Mouse (Mus musculus): ENCODE results near the gene Gm20388.
A peak's percentile ranks its signal among the peaks of the same experiment; 100 is the strongest.
"Not testable (repeated sequence)": the region's sequence is repeated elsewhere in the genome, so short reads cannot be mapped to it uniquely, and the experiment has no call there.

Gene Gm20388

GRCm38 (mm10) chr8:123244382-123244781, 3333.7 kb downstream of the Gm20388 start:
- DNase-seq (ENCODE audit: low read depth): no peak

GRCm38 (mm10) chr8:123245543-123245942, 3334.9 kb downstream of the Gm20388 start:
- no peak for DNase-seq (ENCODE audit: low read depth)

DNA sequence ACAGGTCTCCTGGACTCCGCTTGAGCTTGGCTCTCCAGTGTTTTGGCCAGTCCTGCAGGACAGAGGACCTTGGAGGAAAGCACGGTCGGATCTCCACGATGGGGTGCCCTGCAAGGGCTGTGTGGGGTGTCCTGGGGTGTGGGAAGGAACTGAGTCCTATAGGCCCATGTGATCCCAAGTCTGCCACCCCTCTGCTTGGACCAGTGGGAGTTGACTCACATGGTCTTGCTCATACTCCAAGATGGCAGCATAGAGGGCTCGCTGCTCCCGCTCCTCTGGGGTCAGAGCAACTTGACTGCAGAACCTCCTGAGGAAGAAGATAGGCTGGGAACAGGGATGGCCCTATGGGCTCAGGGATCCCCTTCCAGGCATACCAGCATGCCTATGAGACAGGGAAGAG, 3337.1 kb downstream of the Gm20388 start:
- DNase-seq (ENCODE audit: low read depth): no peak

DNA sequence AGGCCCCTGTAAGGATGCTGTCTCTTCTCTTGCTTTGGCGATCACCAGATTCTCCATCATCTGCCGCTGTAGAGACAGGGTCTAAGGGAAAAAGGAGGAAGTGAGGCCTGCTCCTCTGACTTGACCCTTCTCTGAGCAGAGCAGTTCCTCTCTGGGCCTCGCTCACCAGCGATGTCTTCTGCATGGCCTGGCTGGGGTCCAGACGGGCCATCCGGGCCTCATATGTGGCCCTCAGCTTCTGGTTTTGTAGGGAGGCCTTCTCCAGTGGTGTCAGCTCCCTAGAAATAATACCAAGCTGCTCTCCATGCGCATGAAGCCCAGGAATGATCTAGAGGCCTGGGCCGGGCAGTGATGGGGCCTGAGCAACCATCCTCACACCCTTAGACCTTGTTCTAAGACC, 3338.0 kb downstream of the Gm20388 start:
- DNase-seq (ENCODE audit: low read depth): no peak

- DNase-seq (ENCODE audit: low read depth): no peak
Observed at GRCm38 (mm10) chr8:123250940-123251339, 3340.3 kb downstream of the Gm20388 start.

DNA sequence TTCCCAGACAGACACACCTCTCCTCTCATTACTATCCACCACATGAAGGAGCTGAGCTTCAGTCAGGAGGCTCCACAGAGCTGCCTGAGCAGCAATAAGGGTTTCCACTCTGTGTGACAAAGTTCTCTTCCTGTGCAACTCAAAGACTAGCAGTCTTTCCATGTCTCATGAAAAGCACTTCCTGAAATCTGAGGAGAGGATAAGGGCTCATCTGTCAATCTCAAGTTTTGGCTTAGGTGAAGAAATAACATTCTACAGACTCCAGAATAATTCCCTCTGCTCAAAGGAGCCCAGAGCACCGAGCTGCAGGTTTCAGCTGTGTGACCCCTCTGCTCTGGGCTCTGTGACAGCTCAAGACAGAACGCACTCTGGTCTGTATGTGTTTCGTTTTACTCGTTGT, 3342.3 kb downstream of the Gm20388 start:
- DNase-seq (ENCODE audit: low read depth): peak; percentile 22

- no peak for DNase-seq (ENCODE audit: low read depth)
Observed at GRCm38 (mm10) chr8:123253451-123254098, 3342.9 kb downstream of the Gm20388 start.

- DNase-seq (ENCODE audit: low read depth): peak; percentile 91
Observed at GRCm38 (mm10) chr8:123254099-123254885, 3343.7 kb downstream of the Gm20388 start, which contains the start of the genes Zfp276 and Vps9d1. Gene Zfp276 (plus strand): TSS chr8:123254195. Gene Vps9d1 (minus strand): TSS chr8:123254348.

DNA sequence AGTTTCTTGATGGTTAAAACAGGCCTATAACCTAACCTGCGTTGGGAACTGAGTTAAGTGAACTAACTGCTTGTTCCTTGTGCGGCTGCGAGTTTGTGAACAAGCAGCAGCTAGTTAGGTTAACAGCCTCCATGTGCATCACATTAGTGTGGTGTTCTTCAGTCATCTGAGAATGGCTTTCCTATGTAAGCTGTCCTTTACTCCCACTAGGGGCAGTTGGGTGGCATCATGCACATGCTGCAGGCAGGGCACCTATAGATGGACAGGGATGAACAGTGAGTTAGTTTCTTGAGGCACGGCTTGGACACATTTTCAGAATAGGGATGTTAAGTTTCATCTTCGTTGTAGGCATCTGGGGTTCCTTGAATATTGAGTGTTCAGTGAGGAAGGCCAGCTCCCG, 3344.5 kb downstream of the Gm20388 start:
- DNase-seq (ENCODE audit: low read depth): peak; percentile 21

- no peak for DNase-seq (ENCODE audit: low read depth)
Observed at GRCm38 (mm10) chr8:123257114-123257513, 3346.5 kb downstream of the Gm20388 start.

DNA sequence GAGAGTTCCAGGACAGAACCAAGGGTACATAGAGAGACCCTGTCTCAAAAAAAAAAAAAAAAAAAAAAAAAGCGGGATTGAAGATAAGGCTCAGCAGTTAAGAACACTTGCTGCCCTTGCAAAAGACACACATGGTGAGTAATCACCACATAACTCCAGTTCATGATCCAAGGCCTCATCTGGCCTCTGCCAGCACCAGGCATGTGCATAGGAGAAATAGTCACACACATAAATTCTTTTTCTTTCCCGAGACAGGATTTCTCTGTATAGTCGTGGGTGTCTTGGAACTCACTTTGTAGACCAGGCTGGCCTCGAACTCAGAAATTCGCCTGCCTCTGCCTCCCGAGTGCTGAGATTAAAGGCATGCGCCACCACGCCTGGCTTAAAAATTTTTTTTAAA, 3347.0 kb downstream of the Gm20388 start:
- DNase-seq (ENCODE audit: low read depth): not testable (repeated sequence)

DNA sequence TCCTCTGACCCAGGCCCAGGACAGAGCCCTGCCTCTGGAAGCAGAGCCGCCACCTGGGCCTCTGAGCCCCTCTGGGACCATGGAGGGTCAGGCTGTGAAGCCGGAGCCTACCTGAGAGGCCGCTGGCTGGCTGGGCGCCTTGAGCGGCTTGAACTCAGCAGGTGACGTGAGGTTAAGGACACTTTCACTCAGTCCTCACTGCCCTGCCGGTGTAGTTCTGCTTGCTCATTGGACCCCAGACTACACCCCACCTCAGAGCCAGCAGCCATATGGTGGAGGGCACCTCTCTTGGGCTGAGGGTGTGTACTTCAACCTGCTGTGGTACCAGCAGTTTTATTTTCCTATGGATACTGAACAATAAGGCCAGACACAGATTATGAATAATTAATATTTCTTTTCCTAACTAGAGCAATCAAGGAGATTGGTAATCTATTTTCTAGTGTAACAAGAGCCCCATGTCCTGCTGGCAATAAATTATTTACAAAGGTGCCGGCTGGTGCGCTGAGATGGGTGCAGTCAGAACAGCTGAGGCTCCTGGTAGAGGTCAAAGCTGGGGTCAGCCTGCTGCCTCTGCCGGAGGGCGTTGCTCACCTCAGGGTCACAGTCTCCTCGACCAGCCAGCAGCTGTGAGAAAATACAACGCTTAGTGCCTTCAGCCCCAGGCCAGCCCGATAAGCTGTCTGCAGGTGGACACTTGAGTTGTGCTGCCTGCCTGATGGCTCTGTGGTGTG, 3357.4 kb downstream of the Gm20388 start:
- no peak for DNase-seq (ENCODE audit: low read depth)

- no peak for DNase-seq (ENCODE audit: low read depth)
Observed at GRCm38 (mm10) chr8:123271147-123271546, 3360.5 kb downstream of the Gm20388 start.

DNA sequence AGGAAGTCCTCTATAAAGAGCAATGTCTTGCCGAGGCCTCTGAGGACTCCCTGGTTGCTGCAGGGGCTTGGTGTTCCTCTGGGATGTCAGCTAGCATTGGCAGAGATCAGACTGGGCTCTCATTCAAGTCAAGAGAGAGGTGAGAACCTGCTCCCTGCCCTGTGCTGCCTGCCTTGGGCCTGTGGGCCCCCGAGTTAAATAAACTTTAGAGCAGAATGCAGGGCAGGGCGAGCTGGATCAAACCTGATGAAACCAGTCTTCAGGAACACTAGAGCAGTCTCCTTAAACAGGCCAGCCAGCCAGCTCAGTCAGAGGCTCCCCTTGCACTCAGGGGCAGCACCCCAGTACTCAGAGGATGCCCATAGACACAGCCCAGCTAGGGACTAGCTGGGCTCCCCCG, 3361.3 kb downstream of the Gm20388 start:
- DNase-seq (ENCODE audit: low read depth): no peak

DNA sequence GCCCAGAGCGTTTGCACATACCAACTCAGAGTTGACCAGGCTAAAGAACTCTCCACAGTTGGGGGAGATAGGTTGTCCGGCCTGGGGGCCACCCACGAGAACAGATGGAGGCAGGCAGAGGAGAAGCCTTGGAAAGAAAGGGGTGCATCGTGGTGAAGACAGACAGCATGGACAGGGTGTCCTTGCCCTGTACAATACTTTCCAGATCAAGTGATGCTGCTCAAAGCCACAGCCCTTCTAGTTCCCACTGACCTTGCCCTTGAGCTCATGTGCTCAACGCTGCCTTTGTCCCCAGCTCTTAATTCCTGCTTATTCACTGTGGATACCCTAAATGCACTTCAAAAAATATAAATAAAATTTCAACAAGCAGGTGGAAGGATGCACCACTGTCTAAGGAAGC, 3363.8 kb downstream of the Gm20388 start:
- no peak for DNase-seq (ENCODE audit: low read depth)

- DNase-seq (ENCODE audit: low read depth): no peak
Observed at GRCm38 (mm10) chr8:123275096-123275495, 3364.5 kb downstream of the Gm20388 start.

- DNase-seq (ENCODE audit: low read depth): peak; percentile 66
Observed at GRCm38 (mm10) chr8:123278445-123278844, 3367.8 kb downstream of the Gm20388 start.

DNA sequence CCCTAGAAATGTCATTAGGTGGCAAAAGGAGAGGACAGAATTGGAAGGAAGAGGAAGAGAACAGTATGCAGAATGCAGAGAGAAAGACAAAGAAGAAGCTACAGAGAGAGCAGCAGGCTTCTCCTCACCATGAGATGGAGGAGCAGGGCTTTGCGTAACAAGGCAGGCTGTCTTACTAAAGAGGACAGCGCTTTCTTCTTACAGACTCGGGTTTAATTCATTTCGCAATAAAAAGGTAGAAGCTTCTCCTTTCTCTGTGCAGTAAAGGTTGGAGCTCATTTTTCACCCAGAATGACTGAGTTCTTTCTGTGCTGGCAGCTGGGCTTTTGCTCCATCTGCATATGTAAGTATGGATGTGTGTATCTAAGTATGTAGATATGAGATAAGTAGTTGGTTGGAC, 3369.2 kb downstream of the Gm20388 start:
- DNase-seq (ENCODE audit: low read depth): no peak

DNA sequence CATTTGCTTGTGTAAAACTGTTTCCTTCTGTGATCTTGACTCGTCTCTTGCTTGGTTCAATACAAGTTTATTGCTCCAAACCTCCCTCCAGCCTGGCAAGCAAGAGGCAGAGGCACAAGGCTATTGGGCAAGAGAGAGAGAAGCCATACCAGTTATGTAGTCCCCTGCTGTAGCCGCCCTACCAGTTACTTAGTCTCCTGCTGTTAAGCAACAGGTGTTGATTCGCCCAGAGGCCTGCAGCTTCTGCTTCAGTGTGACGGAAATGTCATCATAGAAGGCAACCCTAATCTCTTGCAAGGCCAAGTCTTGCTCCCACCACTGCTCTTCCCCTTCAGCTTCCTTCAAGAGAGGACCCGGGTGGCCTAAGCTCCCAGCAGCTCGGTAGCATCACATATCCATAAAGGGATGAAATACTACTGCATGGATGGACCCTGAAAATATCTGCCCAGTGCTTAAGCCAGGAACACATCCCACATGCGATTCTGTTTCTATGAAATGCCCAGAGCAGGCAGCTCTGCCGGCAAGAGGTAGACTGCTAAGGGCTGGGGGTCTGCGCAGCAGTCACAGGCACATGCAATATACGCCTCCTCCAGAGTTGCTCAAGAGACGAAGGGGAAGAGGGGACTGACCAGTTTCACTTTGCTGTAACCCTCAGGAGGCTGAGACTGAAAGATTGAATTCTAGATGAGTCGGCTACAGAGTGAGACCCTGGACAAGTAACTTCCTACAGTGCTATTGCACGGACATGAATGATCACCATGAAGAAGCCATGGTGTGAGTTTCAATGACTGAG, 3369.9 kb downstream of the Gm20388 start:
- no peak for DNase-seq (ENCODE audit: low read depth)

GRCm38 (mm10) chr8:123282994-123283393, 3372.4 kb downstream of the Gm20388 start:
- DNase-seq (ENCODE audit: low read depth): not testable (repeated sequence)

DNA sequence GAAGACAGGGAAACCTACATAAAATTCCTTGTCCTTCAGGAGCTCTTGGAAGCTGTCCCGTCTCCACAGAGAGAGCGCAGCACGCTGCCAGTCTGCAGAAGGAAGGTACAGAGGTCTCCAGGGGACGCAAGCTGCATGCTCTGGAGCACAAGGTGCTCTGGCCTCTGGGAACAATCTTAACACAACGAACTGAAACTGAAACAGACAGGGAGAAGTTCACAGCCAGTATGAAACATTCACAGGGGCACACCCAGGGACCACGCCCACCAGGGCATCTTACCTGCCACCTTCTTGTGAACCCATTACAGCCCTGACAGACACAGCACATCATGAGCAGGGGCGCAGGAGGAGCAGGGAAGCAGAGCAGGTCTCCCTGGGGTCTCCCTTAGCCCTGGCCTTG, 3373.3 kb downstream of the Gm20388 start:
- DNase-seq (ENCODE audit: low read depth): no peak

- DNase-seq (ENCODE audit: low read depth): peak; percentile 57
Observed at GRCm38 (mm10) chr8:123284493-123284892, 3373.9 kb downstream of the Gm20388 start.

Data from NIH3T3 (cell line).